Mouse (Mus musculus) heart, postnatal 4 days (tissue): ENCODE measurements at regions not wholly inside any gene's neighbourhood (a gene's known extent, or its start where the extent isn't known, plus 50 kb on each side); places are given as distances from the start of the nearest gene placed in this dataset.

Source experiments
- DNase-seq: peaks from one replicate; pipeline ENCODE4 v3.0.0; 2021

- no peak for DNase-seq
Measured at GRCm38 (mm10) chr2:170294657-170295056, 133.0 kb downstream of the Bcas1 start.

- DNase-seq: no peak
Measured at GRCm38 (mm10) chr2:170291841-170292655, 135.6 kb downstream of the Bcas1 start.

- DNase-seq: no peak
Measured at GRCm38 (mm10) chr2:170289378-170289960, 138.2 kb downstream of the Bcas1 start.

- DNase-seq: no peak
Measured at GRCm38 (mm10) chr2:170288787-170289186, 138.9 kb downstream of the Bcas1 start.

GRCm38 (mm10) chr2:170288196-170288595, 139.4 kb downstream of the Bcas1 start:
- DNase-seq: no peak

GRCm38 (mm10) chr2:170287301-170287885, 139.5 kb upstream of the Zfp217 start:
- DNase-seq: peak; percentile 59

GRCm38 (mm10) chr2:170286773-170287172, 138.9 kb upstream of the Zfp217 start:
- DNase-seq: no peak

GRCm38 (mm10) chr2:170282463-170282862, 134.6 kb upstream of the Zfp217 start:
- DNase-seq: no peak

GRCm38 (mm10) chr2:170281311-170282008, 133.6 kb upstream of the Zfp217 start:
- DNase-seq: no peak

GRCm38 (mm10) chr2:170280733-170281132, 132.8 kb upstream of the Zfp217 start:
- no peak for DNase-seq

- DNase-seq: no peak
Measured at GRCm38 (mm10) chr2:170277896-170278295, 130.0 kb upstream of the Zfp217 start.

- DNase-seq: no peak
Measured at GRCm38 (mm10) chr2:170277182-170277767, 129.4 kb upstream of the Zfp217 start.

GRCm38 (mm10) chr2:170275687-170276086, 127.8 kb upstream of the Zfp217 start:
- DNase-seq: no peak

- no peak for DNase-seq
Measured at GRCm38 (mm10) chr2:170269926-170270577, 122.1 kb upstream of the Zfp217 start.

GRCm38 (mm10) chr2:170268080-170268479, 120.2 kb upstream of the Zfp217 start:
- peak; percentile 35 for DNase-seq

- peak; percentile 36 for DNase-seq
Measured at GRCm38 (mm10) chr2:170267152-170267551, 119.2 kb upstream of the Zfp217 start.

GRCm38 (mm10) chr2:170266407-170267101, 118.7 kb upstream of the Zfp217 start:
- DNase-seq: peak; percentile 54

- no peak for DNase-seq
Measured at GRCm38 (mm10) chr2:170263594-170263993, 115.7 kb upstream of the Zfp217 start.

GRCm38 (mm10) chr2:170261191-170261590, 113.3 kb upstream of the Zfp217 start:
- DNase-seq: no peak

GRCm38 (mm10) chr2:170259662-170260457, 112.0 kb upstream of the Zfp217 start:
- DNase-seq: no peak

- peak; percentile 67 for DNase-seq
Measured at GRCm38 (mm10) chr2:170258367-170258766, 110.5 kb upstream of the Zfp217 start.
